Mouse (Mus musculus): ENCODE results near the gene Camk2n1.

GRCm38 (mm10) chr4:138453097-138453752, 889 bp upstream of the Camk2n1 start:
- TF ChIP-seq CTCF (IDR thresholded peaks at IDR 0.05): no peak
- TF ChIP-seq POLR2A (IDR thresholded peaks at IDR 0.05; ENCODE audit: insufficient read depth, low read depth, low read length): no peak
- no peak for TF ChIP-seq EP300 (IDR thresholded peaks at IDR 0.05; ENCODE audit: insufficient read depth, low read depth, low read length)

All from heart, adult 2 months (tissue).